Mouse (Mus musculus) testis, adult 2 months (tissue): ENCODE measurements around the gene Cask.

Experiments used
- CTCF ChIP-seq: fragments of 200-500 bp; IDR thresholded peaks from 2 replicates; pipeline ENCODE4 v1.5.1; 2012; ENCODE audit warnings: low read depth, mild to moderate bottlenecking, inconsistent platforms, low read length, moderate library complexity; ENCODE audit not compliant: control insufficient read depth, insufficient read depth, insufficient replicate concordance
- POLR2A ChIP-seq: fragments of 200-500 bp; IDR thresholded peaks from 2 replicates; pipeline ENCODE4 v1.6.1; 2012; ENCODE audit warnings: low read depth, mild to moderate bottlenecking, inconsistent platforms, low read length, moderate library complexity; ENCODE audit not compliant: control insufficient read depth

DNA sequence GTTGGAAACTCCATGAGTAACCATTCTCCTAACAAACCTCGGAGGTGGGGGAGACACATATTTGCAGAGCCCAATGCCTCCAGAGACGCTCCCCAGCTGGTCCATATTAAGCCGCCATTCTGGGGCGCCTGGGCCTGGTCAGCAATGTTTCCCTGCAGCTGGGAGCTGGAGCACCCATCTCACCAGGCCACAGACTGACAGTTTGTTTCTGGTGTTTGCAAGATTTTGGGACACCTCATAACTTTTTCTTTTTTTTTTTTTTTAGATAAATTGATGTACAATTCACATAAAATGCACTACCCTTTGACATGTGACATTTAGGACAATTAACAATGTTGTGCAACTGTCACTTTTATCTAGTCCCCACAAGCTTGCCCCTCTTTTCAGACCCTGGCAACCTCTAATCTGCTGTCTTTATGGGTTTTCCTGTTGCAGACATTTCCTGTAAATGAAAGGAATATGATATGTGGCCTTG, 378.4 kb downstream of the Cask start:
- TF ChIP-seq CTCF, result no peak
- TF ChIP-seq POLR2A, result no peak
